Mouse (Mus musculus): ENCODE measurements around the gene Add3.
A peak's percentile ranks its signal among the peaks of the same experiment; 100 is the strongest.
"Not testable (repeated sequence)": the region's sequence is repeated elsewhere in the genome, so short reads cannot be mapped to it uniquely, and the experiment has no call there.

Add3 gene

DNA sequence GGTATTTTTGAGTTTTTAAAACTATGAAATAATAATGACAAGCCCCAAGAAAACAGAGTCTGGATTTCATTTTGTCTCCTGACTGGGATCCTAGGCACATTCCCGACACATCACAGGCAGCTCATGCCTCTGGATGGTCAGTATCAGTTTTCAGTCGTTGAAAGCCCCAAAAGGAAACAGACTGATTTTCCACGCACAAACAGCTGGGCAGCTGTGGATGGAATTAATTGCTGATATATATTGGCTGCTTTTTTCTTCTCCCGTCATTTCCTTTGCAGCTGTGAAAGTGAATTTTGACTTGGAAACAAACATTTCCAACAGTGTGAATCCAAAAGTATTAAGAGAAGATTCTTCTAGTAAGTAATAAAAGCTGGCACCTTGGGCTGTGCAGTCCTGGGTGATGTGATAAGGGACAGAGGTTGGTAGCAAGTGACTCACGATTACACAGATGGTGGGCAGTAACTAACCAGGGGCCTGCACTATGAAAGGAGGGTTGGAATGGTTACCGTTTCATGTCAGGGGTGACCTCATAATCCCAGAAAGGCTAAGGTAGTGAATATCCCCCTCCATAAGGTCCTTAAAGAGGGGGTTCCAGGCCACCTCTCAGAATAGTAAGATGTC lies 51.7 kb downstream of the Add3 start:
- no peak for DNase-seq (ENCODE audit: low spot score in 2 of 2)

DNA sequence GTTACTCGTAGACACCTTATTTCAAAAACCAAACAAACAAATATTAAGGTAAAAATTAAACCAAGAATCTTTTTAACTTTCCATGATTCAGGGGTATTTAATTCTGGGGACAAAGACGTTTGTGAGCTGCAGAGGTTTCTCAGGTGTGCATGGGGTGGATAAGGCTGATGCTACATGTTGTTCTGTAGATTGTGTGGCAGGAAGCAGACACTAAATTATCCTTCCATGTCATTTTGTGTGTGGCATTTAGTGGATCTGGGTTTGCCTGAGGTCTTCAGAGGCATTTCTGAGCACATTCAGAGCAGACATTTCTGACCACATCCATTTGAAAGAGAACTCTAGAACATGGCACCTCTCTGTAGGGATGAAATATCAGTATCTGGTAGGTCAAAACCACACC lies 52.9 kb downstream of the Add3 start:
- DNase-seq (ENCODE audit: low spot score in 2 of 2) = no peak

DNA sequence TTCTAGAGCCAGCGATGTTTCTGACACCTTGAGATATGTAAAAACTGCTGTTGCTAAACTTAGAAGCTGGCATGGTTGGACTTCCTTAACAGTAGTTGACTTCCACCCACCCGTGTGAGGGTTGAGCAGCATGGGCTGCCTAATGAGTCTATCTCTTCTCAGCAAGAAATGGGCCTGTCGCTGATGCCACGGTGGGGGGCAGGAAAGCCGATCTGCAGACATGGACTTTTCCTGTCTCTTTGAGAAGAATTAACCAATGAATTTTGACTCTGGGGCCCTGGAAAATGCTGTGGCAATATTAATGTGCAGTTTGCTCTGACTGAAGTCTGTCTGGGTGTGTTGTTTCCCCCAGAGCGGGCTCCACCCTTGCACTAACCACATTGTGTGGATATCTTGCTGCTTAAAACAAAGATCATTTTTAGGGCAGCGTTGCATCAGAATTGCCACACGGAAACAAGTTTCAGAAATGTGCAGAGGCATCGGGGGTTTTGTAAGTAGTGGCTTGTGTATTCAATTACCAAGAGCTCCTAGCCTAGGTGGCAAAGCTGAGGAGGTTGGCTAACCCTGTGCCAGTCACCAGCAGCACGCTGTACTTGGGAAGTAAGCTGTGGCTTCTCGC lies 53.8 kb downstream of the Add3 start:
- no peak for DNase-seq (ENCODE audit: low spot score in 2 of 2)

GRCm38 (mm10) chr19:53194751-53195520 lies 54.7 kb downstream of the Add3 start:
- no peak for DNase-seq (ENCODE audit: low spot score in 2 of 2)

DNA sequence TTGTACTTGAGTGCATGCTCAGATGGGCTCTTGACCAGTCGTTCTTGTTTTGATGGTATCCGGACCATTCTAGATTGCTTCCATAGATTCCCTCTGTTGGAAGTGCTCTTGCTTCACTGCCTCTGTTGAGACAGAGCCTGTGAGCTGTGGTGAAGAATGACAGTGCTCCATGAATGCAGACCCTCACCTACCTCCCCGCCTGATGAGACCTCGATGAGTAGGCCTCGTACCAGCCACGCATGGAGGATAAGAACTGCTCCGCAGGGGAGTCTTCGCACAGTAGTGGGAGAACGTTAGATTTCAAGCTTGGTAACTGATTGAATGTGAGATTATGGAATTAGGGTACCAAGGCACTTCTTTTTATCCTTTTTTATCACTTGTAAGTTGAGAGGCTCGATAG lies 56.7 kb downstream of the Add3 start:
- DNase-seq (ENCODE audit: low spot score in 2 of 2) = no peak

- DNase-seq (ENCODE audit: low spot score in 2 of 2) = no peak
Observed at GRCm38 (mm10) chr19:53197766-53198165, 57.5 kb downstream of the Add3 start.

- DNase-seq (ENCODE audit: low spot score in 2 of 2) = no peak
Observed at GRCm38 (mm10) chr19:53198706-53199572, 58.7 kb downstream of the Add3 start.

- DNase-seq (ENCODE audit: low spot score in 2 of 2) = no peak
Observed at GRCm38 (mm10) chr19:53199711-53200110, 59.5 kb downstream of the Add3 start.

DNA sequence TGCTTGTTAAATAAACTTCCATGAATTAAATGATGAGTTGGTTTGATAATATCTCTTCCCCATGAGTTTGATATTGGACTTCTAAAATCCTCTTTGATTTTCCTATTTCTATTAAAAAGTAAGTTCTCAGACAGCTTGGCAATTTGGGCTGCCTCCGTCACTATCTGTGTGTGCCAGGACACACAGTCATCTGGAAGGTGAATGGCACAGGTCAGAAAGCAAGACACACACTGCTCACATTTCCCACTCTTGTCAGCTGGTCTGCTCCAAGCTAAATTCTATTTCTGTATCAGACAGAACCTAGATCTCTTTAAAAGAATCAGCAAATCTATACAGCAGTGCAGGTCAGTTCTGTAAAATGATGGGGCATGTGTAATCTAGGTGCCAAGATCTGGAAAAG lies 61.9 kb downstream of the Add3 start:
- DNase-seq (ENCODE audit: low spot score in 2 of 2) = no peak

DNA sequence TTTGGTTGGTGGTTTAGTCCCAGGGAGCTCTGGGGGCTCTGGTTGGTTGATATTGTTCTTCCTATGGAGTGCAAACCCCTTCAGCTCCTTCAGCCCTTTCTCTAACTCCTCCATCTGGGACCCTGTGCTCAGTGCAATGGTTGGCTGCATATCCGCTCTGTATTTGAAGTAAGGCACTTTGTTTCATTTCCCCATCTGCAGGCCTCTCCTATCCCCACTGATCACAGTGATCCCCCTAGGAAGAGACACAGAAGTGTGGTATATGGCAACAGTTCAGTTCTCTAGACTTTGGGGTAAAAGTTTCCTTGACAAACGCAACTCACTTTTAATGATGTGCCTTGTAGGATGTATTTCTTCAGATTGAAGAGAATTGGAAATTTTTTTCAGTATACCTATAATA lies 66.7 kb downstream of the Add3 start:
- DNase-seq (ENCODE audit: low spot score in 2 of 2) = no peak

DNA sequence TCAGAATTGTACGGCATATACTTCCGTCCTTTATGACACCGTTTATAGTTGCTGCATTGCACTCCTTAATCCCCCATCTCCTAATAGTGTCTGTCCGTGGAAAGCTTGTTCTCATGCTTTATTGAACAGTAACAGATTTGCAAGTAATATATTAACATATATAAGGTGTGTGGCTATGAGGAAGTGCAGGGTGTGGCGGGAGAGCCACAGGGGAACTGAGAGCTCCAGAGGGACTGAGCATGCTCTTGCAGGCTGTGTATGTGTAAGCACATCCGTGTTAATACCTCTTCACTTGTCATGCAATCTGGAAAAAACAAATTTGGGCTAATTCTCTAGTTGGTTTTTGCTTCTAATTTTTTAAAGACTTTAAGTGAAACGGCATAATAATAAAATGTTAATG lies 68.6 kb downstream of the Add3 start:
- DNase-seq (ENCODE audit: low spot score in 2 of 2) = no peak

- DNase-seq (ENCODE audit: low spot score in 2 of 2) = no peak
Observed at GRCm38 (mm10) chr19:53210251-53210650, 70.0 kb downstream of the Add3 start.

DNA sequence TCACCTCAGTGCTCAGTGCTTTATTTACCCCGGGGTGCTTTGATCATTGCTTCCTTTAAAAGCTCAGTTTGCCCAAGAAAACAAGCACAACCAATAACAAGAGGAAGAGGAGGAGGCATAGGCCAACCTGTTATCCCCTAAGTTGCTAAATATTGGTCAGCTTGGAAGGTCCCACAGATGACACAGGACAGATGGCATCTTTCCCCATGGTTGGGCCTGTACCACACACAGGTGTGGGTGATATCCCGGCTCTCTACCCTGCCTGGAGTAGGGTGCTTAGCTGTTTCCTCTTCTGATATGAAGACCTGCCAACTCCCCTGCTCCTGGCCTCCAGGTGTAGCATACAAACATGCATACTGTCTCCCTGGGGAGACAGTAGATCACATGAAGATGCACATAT lies 75.1 kb downstream of the Add3 start:
- no peak for DNase-seq (ENCODE audit: low spot score in 2 of 2)

DNA sequence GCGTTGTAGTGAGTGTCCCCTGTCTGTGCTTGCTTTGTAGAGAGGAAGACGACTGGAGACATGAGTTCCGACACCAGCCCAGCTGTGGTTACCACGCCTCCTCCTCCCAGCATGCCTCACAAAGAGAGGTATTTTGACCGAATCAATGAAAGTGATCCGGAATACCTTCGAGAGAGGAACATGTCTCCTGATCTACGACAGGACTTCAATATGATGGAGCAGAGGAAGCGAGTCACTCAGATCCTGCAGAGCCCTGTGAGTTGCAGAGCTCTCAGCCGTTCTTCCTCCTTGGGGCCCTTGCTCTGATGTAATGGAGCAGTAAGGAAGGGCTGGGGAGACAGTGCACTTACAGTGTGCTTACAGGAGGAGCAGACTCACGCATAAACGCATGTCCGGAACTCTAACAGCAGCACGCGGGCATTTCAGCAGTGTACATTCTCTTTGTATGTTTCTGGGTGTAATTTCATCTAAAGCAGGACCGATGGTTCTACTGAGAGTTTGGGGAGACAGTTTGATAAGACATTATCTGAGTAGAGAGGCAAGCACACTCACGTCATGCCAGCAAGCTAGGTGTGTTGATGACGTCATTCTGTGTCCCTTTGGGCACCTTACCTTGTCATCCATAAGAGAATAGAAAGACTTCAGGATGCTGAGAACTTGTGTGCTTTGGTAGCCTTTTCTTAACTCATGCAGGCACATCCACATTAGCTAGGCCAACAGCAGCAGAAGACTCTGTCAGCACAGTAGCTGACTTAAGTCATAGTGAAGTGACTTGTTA lies 76.7 kb downstream of the Add3 start:
- no peak for DNase-seq (ENCODE audit: low spot score in 2 of 2)

- DNase-seq (ENCODE audit: low spot score in 2 of 2) = no peak
Observed at GRCm38 (mm10) chr19:53217837-53218236, 77.6 kb downstream of the Add3 start.

DNA sequence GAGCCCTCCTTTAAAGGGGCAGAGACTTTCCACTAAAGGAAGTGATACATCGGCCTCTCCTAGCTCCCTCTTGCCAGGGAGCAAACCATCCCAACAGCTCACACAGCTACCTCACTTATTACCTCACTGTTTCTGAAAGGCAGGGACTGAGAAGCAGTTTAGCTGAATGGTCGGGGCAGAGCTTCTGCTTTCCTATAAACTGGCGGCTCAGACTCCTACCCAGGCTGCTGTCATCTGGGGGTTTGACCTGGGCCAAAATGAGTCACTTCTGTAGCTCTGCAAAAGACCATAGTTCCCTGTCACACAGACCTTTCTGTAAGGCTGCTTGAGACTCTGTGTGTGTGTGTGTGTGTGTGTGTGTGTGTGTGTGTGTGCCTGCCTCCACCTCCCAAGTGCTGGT lies 79.1 kb downstream of the Add3 start:
- no peak for DNase-seq (ENCODE audit: low spot score in 2 of 2)

DNA sequence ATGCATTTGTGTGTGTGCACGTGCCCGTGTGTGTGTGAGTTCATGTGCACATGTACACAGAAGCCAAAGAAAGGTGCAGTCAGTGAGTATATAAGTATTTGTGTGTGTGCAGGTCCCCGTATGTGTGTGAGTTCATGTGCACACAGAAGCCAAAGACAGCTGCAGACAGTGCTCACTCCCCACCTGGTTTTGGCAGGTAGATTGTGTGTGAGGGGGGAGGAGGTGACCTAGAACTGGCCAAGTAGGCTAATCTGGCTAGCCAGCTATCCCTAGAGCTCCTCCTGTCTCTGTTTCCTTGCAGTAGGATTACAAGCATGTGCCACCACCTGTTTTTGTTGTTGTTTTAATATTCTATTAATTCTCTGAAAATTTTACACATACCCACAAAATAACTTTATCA lies 80.9 kb downstream of the Add3 start:
- DNase-seq (ENCODE audit: low spot score in 2 of 2) = no peak

- DNase-seq (ENCODE audit: low spot score in 2 of 2) = not testable (repeated sequence)
Observed at GRCm38 (mm10) chr19:53225249-53226070, 85.2 kb downstream of the Add3 start.

- DNase-seq (ENCODE audit: low spot score in 2 of 2) = no peak
Observed at GRCm38 (mm10) chr19:53226651-53227050, 86.4 kb downstream of the Add3 start.

DNA sequence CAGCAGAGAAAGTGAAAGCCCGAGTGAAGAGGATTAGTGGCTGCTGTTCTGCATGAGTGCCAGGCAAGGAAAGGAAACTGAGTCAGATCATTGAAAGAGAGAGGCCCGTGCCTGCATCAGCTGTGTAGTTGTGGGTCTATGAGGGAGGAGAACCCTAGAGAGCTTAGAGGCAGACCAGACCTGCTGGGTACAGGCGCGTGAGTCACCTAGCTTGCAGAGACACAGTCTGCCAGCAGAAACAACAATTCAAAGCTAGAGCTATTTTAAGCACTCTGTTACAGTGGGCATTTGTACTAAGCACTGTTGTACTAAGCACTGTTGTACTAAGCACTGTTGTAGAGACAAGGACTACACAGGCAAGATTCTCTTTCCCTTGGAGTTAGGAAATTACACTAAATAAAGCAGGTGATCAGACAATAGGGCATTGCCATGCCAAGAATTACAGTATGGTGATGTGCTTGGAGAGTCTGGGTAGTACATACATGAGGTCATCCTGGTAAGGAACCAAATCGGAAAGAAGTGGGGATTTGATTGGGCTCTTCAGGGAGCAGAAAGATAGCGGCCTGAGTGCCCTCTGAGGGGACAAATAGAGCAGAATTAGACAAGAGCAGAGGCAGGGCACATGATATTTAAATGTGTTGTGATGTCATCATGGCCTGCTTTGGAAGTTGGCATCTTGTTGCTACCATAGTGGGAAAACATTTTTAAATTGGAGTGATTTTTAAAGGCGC lies 88.0 kb downstream of the Add3 start:
- peak; percentile 19 to 32 for DNase-seq (ENCODE audit: low spot score in 2 of 2)
